In genomic region chr4:55172334-55172891, GRCm38 (mm10) we compare ENCODE assay signal across 14 mouse cellular contexts.
DNase-seq lines count a peak whose midpoint lies in the region; ATAC-seq and TF ChIP-seq lines count a peak whose summit lies in the region.
"Had no signal": no experiment of that assay in that cellular context is flagged by ENCODE, and none has a peak within 500 bp of the region (broad histone marks: within the 10 kb centered on the region; RNA-seq: fewer than 3 reads in every experiment).

No protein-coding gene starts in this region.

- in situ Hi-C loops in Patski (cut with MboI; ENCODE audit: low pct_unique_long_range_greater_than_20kb) = no loop called here

- H3K27me3 ChIP-seq in Patski = no peaks in the 10 kb centered on the region
- H3K27me3 ChIP-seq: embryonic facial prominence, embryonic 15.5 days; intestine, embryonic 15.5 days had no signal

- intact Hi-C loops in gastrocnemius, adult 2 months (cut with DNase I) = no loop called here
- intact Hi-C loops in gastrocnemius, postnatal 36 days (cut with DNase I) = no loop called here
- intact Hi-C loops in left cerebral cortex, postnatal 10 days (cut with DNase I) = no loop called here

- POLR2A ChIA-PET in Patski (lab: Charles Lee) = no interaction called here

- H3K27ac ChIP-seq in gastrocnemius, adult 2 months = peak overlapping the region; percentile 85
- H3K27ac ChIP-seq: embryonic facial prominence, embryonic 15.5 days; intestine, embryonic 15.5 days; left cerebral cortex, adult 2 months had no signal

- CTCF ChIA-PET in Patski (lab: Charles Lee) = interaction anchor here (0.8 to 1.2 kb wide), 2 partner anchors 8 to 30 kb away, joined by 3 read pairs; no protein-coding TSS in a partner anchor

- peak; percentile 93 for ATAC-seq in Patski
- ATAC-seq: forebrain, embryonic 16.5 days; intestine, embryonic 15.5 days had no signal

- TF ChIP-seq CTCF in gastrocnemius, adult 2 months (IDR thresholded peaks at IDR 0.05) = no peak
- no peak for TF ChIP-seq CTCF in Patski (IDR thresholded peaks at IDR 0.05)

- no peak overlapping the region for H3K4me3 ChIP-seq in gastrocnemius, adult 2 months
- H3K4me3 ChIP-seq: embryonic facial prominence, embryonic 15.5 days; intestine, embryonic 15.5 days; left cerebral cortex, adult 2 months had no signal

- peak; percentile 57 for DNase-seq in gastrocnemius, adult 2 months
- no peak for DNase-seq in gastrocnemius, postnatal 36 days
- DNase-seq in 3134 (ENCODE audit: extremely low read depth, insufficient read length, low spot score) (peak; percentile 67), Patski (ENCODE audit: low read depth, low spot score) (peak; percentile 84)
- DNase-seq in cerebellum, postnatal 36 days = peak; percentile 11 to 21
- no peak for DNase-seq in yolk sac, embryonic 10.5 days (ENCODE audit: low spot score)
- DNase-seq in T-cell, adult 2 months (ENCODE audit: low spot score) = no peak
- DNase-seq in left cerebral cortex, postnatal 10 days (ENCODE audit: extremely low spot score in 1 of 2, low spot score in 2 of 2) = no peak
- DNase-seq: kidney, postnatal 25 days; spleen, adult 18-20 months had no signal

Comparison
In these comparisons a context has a peak if more than half of its experiments do, and no peak if none do; other contexts are left out.
1. DNase-seq: peak in gastrocnemius, adult 2 months (single experiment), 3134 (single experiment), Patski (single experiment) and cerebellum, postnatal 36 days (2 of 2); none in gastrocnemius, postnatal 36 days (0 of 2), yolk sac, embryonic 10.5 days (single experiment), T-cell, adult 2 months (single experiment) and left cerebral cortex, postnatal 10 days (0 of 2).